Mouse (Mus musculus) midbrain, embryonic 10.5 days (tissue): ENCODE data around the gene Ykt6. TPM values are rescaled to one million over a fixed set of nuclear protein-coding genes. Genes with fewer than 3 reads are reported as not detected.

Experiments used
- DNase-seq: peaks from one replicate; pipeline ENCODE4 v3.0.0-alpha.2; 2017; ENCODE audit warnings: low spot score
- H3K27ac ChIP-seq: fragments of 300-500 bp; sonication (generic); replicated peaks from 2 replicates; pipeline ENCODE4 v1.5.1; 2016; ENCODE audit warnings: mild to moderate bottlenecking
- H3K27me3 ChIP-seq: fragments of 300-500 bp; sonication (generic); 2 replicates; pipeline ENCODE4 v1.6.1; 2016; ENCODE audit warnings: low read depth, mild to moderate bottlenecking; ENCODE audit not compliant: poor library complexity, severe bottlenecking
- H3K36me3 ChIP-seq: fragments of 300-500 bp; sonication (generic); 2 replicates; pipeline ENCODE4 v1.6.1; 2016; ENCODE audit warnings: mild to moderate bottlenecking, moderate library complexity
- H3K4me1 ChIP-seq: fragments of 300-500 bp; sonication (generic); 2 replicates; pipeline ENCODE4 v1.6.1; 2016
- H3K4me3 ChIP-seq: fragments of 300-500 bp; sonication (generic); 2 replicates; pipeline ENCODE4 v1.5.1; 2016; ENCODE audit warnings: mild to moderate bottlenecking, moderate library complexity
- H3K9me3 ChIP-seq: fragments of 300-500 bp; sonication (generic); replicated peaks from 2 replicates; pipeline ENCODE4 v1.6.1; 2016; ENCODE audit warnings: mild to moderate bottlenecking
- WGBS: fragments of 180-500 bp; shearing (Covaris S2); methylation state at CpG from one replicate; pipeline ENCODE4 v1.1.7; 2016; 5-methylcytosine and 5-hydroxymethylcytosine counted together
- polyA plus RNA-seq: library from polyadenylated mRNA; unstranded; fragments of >200 nt; fragmentation: Nextera tagmentation; extraction: Ambion mirVana; gene quantifications from 2 replicates; pipeline ENCODE4 v1.2.1, GENCODE M21; 2016

The Ykt6 gene
- polyA plus RNA-seq, 1 experiment from 2014 or later, result 54.5 TPM

- H3K4me1 ChIP-seq, result peaks cover 10% of the 10 kb centered on the region
- H3K27me3 ChIP-seq, result no peaks in the 10 kb centered on the region
- WGBS, result 87% methylated on average over 2 of the region's 2 CpGs
- no peaks in the 10 kb centered on the region for H3K9me3 ChIP-seq
- no peak overlapping the region for H3K27ac ChIP-seq
- no peak for DNase-seq
- no peaks in the 10 kb centered on the region for H3K36me3 ChIP-seq
- H3K4me3 ChIP-seq, result no peak overlapping the region
Measured at GRCm38 (mm10) chr11:5980108-5980507, 24.6 kb downstream of the Ykt6 start.

GRCm38 (mm10) chr11:5980561-5980960 lies 25.1 kb downstream of the Ykt6 start:
- Histone ChIP-seq H3K27ac (0 out of 2 replicates have a peak overlapping the region, but pooled peaks have one; percentile 38), H3K4me1 (peaks cover 10% of the 10 kb centered on the region), H3K36me3 (no peaks in the 10 kb centered on the region), H3K27me3 (no peaks in the 10 kb centered on the region), H3K4me3 (no peak overlapping the region), H3K9me3 (no peaks in the 10 kb centered on the region)
- 76% methylated on average over 8 of the region's 8 CpGs for WGBS
- DNase-seq, result no peak

- H3K4me3 ChIP-seq, result no peak overlapping the region
- H3K9me3 ChIP-seq, result no peaks in the 10 kb centered on the region
- WGBS, result 88% methylated on average over 7 of the region's 7 CpGs
- DNase-seq, result no peak
- H3K4me1 ChIP-seq, result peaks cover 3% of the 10 kb centered on the region
- H3K27ac ChIP-seq, result no peak overlapping the region
- no peaks in the 10 kb centered on the region for H3K27me3 ChIP-seq
- no peaks in the 10 kb centered on the region for H3K36me3 ChIP-seq
Measured at GRCm38 (mm10) chr11:5981323-5981722, 25.8 kb downstream of the Ykt6 start.

GRCm38 (mm10) chr11:5983629-5984028 lies 28.1 kb downstream of the Ykt6 start:
- 89% methylated on average over 5 of the region's 5 CpGs for WGBS
- no peak overlapping the region for H3K4me3 ChIP-seq

GRCm38 (mm10) chr11:5988126-5988525 lies 32.6 kb downstream of the Ykt6 start:
- H3K4me1 ChIP-seq, result peaks cover 6% of the 10 kb centered on the region
- H3K4me3 ChIP-seq, result no peak overlapping the region
- no peaks in the 10 kb centered on the region for H3K36me3 ChIP-seq
- 84% methylated on average over 10 of the region's 10 CpGs for WGBS
- H3K27me3 ChIP-seq, result no peaks in the 10 kb centered on the region
- no peak overlapping the region for H3K27ac ChIP-seq
- no peaks in the 10 kb centered on the region for H3K9me3 ChIP-seq
- DNase-seq, result no peak

More at GRCm38 (mm10) chr11:5983629-5984028, 28.1 kb downstream of the Ykt6 start:
- Histone ChIP-seq H3K27me3 (no peaks in the 10 kb centered on the region), H3K36me3 (no peaks in the 10 kb centered on the region), H3K9me3 (no peaks in the 10 kb centered on the region), H3K4me1 (no peaks in the 10 kb centered on the region; the same call in 1 of the 2 replicates), H3K27ac (no peak overlapping the region)
- DNase-seq, result no peak

- WGBS, result 86% methylated on average over 16 of the region's 16 CpGs
- H3K4me1 ChIP-seq, result peaks cover 6% of the 10 kb centered on the region
- 0 out of 2 replicates have a peak, but pooled peaks cover 7% of the 10 kb centered on the region for H3K27me3 ChIP-seq
- H3K27ac ChIP-seq, result no peak overlapping the region
- H3K9me3 ChIP-seq, result no peaks in the 10 kb centered on the region
- DNase-seq, result no peak
- no peak overlapping the region for H3K4me3 ChIP-seq
- no peaks in the 10 kb centered on the region for H3K36me3 ChIP-seq
Measured at GRCm38 (mm10) chr11:5989954-5990593, 34.6 kb downstream of the Ykt6 start.

- WGBS, result 29% methylated on average over 4 of the region's 4 CpGs
- no peak overlapping the region for H3K4me3 ChIP-seq
Measured at GRCm38 (mm10) chr11:5990910-5991309, 35.4 kb downstream of the Ykt6 start.

GRCm38 (mm10) chr11:5994212-5994611 lies 38.7 kb downstream of the Ykt6 start:
- no peaks in the 10 kb centered on the region for H3K36me3 ChIP-seq
- no peak overlapping the region for H3K27ac ChIP-seq
- 0 out of 2 replicates have a peak, but pooled peaks cover 7% of the 10 kb centered on the region for H3K27me3 ChIP-seq
- no peak for DNase-seq
- H3K4me1 ChIP-seq, result peaks cover 6% of the 10 kb centered on the region
- no peak overlapping the region for H3K4me3 ChIP-seq
- H3K9me3 ChIP-seq, result no peaks in the 10 kb centered on the region
- 91% methylated on average over 5 of the region's 5 CpGs for WGBS

More at GRCm38 (mm10) chr11:5990910-5991309, 35.4 kb downstream of the Ykt6 start:
- H3K9me3 ChIP-seq, result no peaks in the 10 kb centered on the region
- H3K4me1 ChIP-seq, result peaks cover 6% of the 10 kb centered on the region
- H3K36me3 ChIP-seq, result no peaks in the 10 kb centered on the region
- H3K27me3 ChIP-seq, result 0 out of 2 replicates have a peak, but pooled peaks cover 7% of the 10 kb centered on the region
- peak; percentile 71 for DNase-seq
- peak overlapping the region; percentile 33; the same call in 1 of the 2 replicates for H3K27ac ChIP-seq

GRCm38 (mm10) chr11:5994880-5995279 lies 39.4 kb downstream of the Ykt6 start:
- 72% methylated on average over 3 of the region's 3 CpGs for WGBS
- Histone ChIP-seq H3K4me1 (peaks cover 10% of the 10 kb centered on the region), H3K4me3 (no peak overlapping the region), H3K27me3 (0 out of 2 replicates have a peak, but pooled peaks cover 7% of the 10 kb centered on the region), H3K9me3 (no peaks in the 10 kb centered on the region), H3K27ac (no peak overlapping the region), H3K36me3 (no peaks in the 10 kb centered on the region)
- no peak for DNase-seq

- H3K4me3 ChIP-seq, result no peak overlapping the region
- H3K36me3 ChIP-seq, result no peaks in the 10 kb centered on the region
- 18% methylated on average over 8 of the region's 8 CpGs for WGBS
- H3K27ac ChIP-seq, result no peak overlapping the region
- peaks cover 20% of the 10 kb centered on the region for H3K4me1 ChIP-seq
- DNase-seq, result peak; percentile 85
- H3K27me3 ChIP-seq, result 0 out of 2 replicates have a peak, but pooled peaks cover 7% of the 10 kb centered on the region
- no peaks in the 10 kb centered on the region for H3K9me3 ChIP-seq
Measured at GRCm38 (mm10) chr11:5995989-5996388, 40.5 kb downstream of the Ykt6 start.

- Histone ChIP-seq H3K27ac (no peak overlapping the region), H3K4me1 (peaks cover 22% of the 10 kb centered on the region), H3K4me3 (no peak overlapping the region), H3K9me3 (no peaks in the 10 kb centered on the region), H3K36me3 (no peaks in the 10 kb centered on the region), H3K27me3 (peaks cover 12% of the 10 kb centered on the region; the same call in 1 of the 2 replicates)
- DNase-seq, result no peak
- 87% methylated on average over 2 of the region's 2 CpGs for WGBS
Measured at GRCm38 (mm10) chr11:5998472-5998871, 43.0 kb downstream of the Ykt6 start.

GRCm38 (mm10) chr11:5999832-6000771 lies 44.6 kb downstream of the Ykt6 start:
- Histone ChIP-seq H3K4me3 (peak overlapping the region; percentile 14; the same call in 1 of the 2 replicates), H3K27me3 (peaks cover 22% of the 10 kb centered on the region), H3K4me1 (peaks cover 22% of the 10 kb centered on the region), H3K9me3 (no peaks in the 10 kb centered on the region), H3K36me3 (no peaks in the 10 kb centered on the region), H3K27ac (peak overlapping the region; percentile 83)
- DNase-seq, result peak; percentile 75
- WGBS, result 25% methylated on average over 8 of the region's 8 CpGs
